Mouse (Mus musculus) hindbrain, embryonic 15.5 days (tissue): ENCODE results near the gene Abhd16b. TPM values are rescaled to one million over a fixed set of nuclear protein-coding genes. Genes with fewer than 3 reads are reported as not detected.

Experiments
- ATAC-seq: fragments of 200-750 bp; cut with Nextera tagmentation; 2 replicates; pipeline ENCODE4 v1.8.0; 2017; ENCODE audit warnings: low read depth, moderate number of reproducible peaks, moderate TSS enrichment; ENCODE audit not compliant: low FRiP score
- H3K27ac ChIP-seq: fragments of 300-500 bp; sonication (generic); replicated peaks from 2 replicates; pipeline ENCODE4 v1.5.1; 2015; ENCODE audit warnings: mild to moderate bottlenecking, inconsistent platforms
- H3K27me3 ChIP-seq: fragments of 300-500 bp; sonication (generic); 2 replicates; pipeline ENCODE4 v1.6.1; 2015; ENCODE audit warnings: control low read depth, inconsistent platforms
- H3K36me3 ChIP-seq: fragments of 300-500 bp; sonication (generic); 2 replicates; pipeline ENCODE4 v1.6.1; 2015; ENCODE audit warnings: control low read depth, inconsistent platforms
- H3K4me1 ChIP-seq: fragments of 300-500 bp; sonication (generic); replicated peaks from 2 replicates; pipeline ENCODE4 v1.6.1; 2015; ENCODE audit warnings: control low read depth, inconsistent platforms
- H3K4me2 ChIP-seq: fragments of 300-500 bp; sonication (generic); 2 replicates; pipeline ENCODE4 v1.6.1; 2015; ENCODE audit warnings: moderate library complexity, mild to moderate bottlenecking, inconsistent platforms
- H3K4me3 ChIP-seq: fragments of 300-500 bp; sonication (generic); 2 replicates; pipeline ENCODE4 v1.5.1; 2015; ENCODE audit warnings: mild to moderate bottlenecking, inconsistent platforms
- H3K9ac ChIP-seq: fragments of 300-500 bp; sonication (generic); 2 replicates; pipeline ENCODE4 v1.6.1; 2015; ENCODE audit warnings: inconsistent platforms
- H3K9me3 ChIP-seq: fragments of 300-500 bp; sonication (generic); 2 replicates; pipeline ENCODE4 v1.6.1; 2016; ENCODE audit warnings: control low read depth, inconsistent platforms
- WGBS: fragments of 180-500 bp; shearing (Covaris S2); methylation state at CpG from one replicate; pipeline ENCODE4 v1.1.7; 2015; 5-methylcytosine and 5-hydroxymethylcytosine counted together
- polyA plus RNA-seq: library from polyadenylated mRNA; unstranded; fragments of >200 nt; fragmentation: Nextera tagmentation; extraction: Ambion mirVana; gene quantifications from 2 replicates; pipeline ENCODE4 v1.2.1, GENCODE M21; 2015

The Abhd16b gene
- polyA plus RNA-seq, result 0.17 TPM in 1 of 2 replicates, not detected in the other

DNA sequence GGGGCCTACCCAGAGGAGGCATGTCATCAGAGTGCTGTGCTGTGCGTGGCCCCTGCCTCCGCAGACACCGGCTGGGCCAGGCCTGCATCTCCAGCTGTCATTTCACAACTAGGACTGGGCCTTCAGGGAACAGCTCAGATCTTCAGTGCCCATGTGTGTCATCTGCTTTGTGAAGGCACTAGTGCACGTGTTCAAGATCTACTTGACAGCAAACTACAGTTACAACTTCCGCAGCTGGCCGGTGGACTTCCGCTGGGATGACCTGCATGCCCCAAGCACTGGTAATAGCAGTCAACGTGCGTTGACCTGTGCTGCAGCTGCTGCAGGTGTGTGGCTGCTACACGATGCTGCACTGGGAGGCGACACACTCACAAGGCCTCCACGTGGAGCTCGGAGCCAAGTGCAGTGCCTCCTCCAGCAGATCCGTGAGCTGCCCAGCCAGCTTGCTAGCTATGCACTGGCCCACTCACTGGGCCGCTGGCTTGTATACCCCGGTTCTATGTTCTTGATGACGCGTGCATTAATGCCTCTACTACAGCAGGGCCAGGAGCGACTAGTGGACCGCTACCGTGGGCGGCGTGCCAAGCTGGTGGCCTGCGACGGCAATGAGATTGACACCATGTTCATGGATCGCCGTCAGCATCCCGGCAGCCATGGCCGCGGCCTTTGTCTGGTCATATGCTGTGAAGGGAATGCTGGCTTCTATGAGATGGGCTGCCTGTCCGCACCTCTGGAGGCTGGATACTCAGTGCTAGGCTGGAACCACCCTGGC is at the start of gene Abhd16b:
Gene Abhd16b, plus strand, starts transcription at position 51 of the 772 bp plus-strand sequence.
- no peak within 1 kb of the TSS for H3K4me3 ChIP-seq
- H3K27me3 ChIP-seq, result no peaks in the 10 kb centered on the region
- peaks cover 14% of the 10 kb centered on the region for H3K4me1 ChIP-seq
- WGBS, result 81% methylated on average over 31 of the region's 31 CpGs
- H3K36me3 ChIP-seq, result no peaks in the 10 kb centered on the region
- ATAC-seq, result no peak
- H3K9ac ChIP-seq, result no peak within 1 kb of the TSS
- no peak within 1 kb of the TSS for H3K4me2 ChIP-seq
- no peaks in the 10 kb centered on the region for H3K9me3 ChIP-seq
- no peak within 1 kb of the TSS for H3K27ac ChIP-seq

DNA sequence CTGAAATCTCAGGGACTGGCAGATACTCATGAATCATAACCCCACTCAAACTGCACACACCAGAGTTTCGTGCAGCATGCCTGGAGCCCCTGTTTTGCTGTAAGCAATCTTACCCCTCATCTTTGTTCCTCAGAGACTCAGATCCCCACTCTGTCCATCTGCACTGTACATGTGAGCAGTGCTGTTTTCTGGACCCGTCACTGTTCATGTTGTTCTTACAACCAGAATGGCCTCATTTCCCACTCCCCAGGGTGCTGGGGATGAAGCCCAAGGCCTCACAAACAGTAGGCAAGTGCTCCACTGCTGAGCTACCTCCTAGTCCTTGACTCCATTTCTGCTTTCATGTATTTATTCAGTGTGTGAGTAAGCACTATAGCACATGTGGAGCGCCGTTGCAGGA is 40.8 kb upstream of the Abhd16b start:
- WGBS, result 69% methylated on average over 4 of the region's 4 CpGs
- Histone ChIP-seq H3K36me3 (no peaks in the 10 kb centered on the region), H3K9me3 (no peaks in the 10 kb centered on the region), H3K27me3 (no peaks in the 10 kb centered on the region; the same call in 1 of the 2 replicates), H3K9ac (no peak overlapping the region), H3K4me1 (peaks cover 6% of the 10 kb centered on the region; the same call in 1 of the 2 replicates), H3K4me2 (no peak overlapping the region), H3K4me3 (no peak overlapping the region), H3K27ac (no peak overlapping the region)
- ATAC-seq, result no peak

DNA sequence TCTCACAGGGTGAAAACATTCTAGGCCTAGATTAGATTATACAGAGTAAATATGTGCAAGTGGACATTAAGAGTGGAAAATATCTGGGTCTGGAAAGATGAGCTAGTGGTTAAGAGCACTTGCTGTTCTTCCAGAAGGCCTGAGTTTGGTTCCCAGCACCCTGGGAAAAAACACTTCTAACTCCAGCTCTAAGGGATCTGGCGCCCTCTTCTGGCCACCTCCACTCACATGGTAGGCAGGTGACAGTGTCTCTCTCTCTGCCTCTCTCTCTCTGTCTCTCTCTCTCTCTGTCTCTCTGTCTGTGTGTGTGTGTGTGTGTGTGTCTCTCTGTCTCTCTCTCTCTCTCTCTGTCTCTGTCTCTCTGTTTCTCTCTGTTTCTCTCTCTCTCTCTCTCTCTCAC is 39.7 kb upstream of the Abhd16b start:
- Histone ChIP-seq H3K27me3 (no peaks in the 10 kb centered on the region; the same call in 1 of the 2 replicates), H3K4me1 (peaks cover 16% of the 10 kb centered on the region), H3K36me3 (no peaks in the 10 kb centered on the region), H3K4me3 (no peak overlapping the region), H3K9me3 (no peaks in the 10 kb centered on the region), H3K4me2 (no peak overlapping the region), H3K9ac (no peak overlapping the region), H3K27ac (no peak overlapping the region)
- 44% methylated on average over 1 of the region's 1 CpGs for WGBS
- ATAC-seq, result no peak

DNA sequence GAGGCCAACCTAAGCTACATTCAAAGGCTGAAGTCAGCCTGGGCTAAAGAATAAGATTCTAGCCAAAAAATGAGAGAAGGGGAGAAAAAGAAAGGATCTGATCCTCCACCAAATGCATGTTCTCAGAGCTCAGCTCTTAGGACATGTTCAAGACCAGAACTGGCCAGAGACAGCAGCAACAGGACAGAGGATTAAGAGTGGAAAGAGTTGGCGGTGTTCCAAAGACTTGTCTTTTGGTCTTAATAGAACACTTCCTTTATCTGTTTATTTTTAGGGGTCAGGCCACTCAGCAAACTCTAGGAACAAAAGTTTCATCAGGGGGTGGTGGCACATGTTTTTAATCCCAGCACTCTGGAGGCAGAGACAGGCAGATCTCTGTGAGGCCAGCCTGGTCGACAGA is 37.1 kb upstream of the Abhd16b start:
- Histone ChIP-seq H3K4me1 (peaks cover 30% of the 10 kb centered on the region), H3K9me3 (no peaks in the 10 kb centered on the region), H3K27me3 (no peaks in the 10 kb centered on the region; the same call in 1 of the 2 replicates), H3K4me2 (no peak overlapping the region), H3K9ac (no peak overlapping the region), H3K4me3 (no peak overlapping the region), H3K36me3 (no peaks in the 10 kb centered on the region), H3K27ac (no peak overlapping the region)
- no peak for ATAC-seq
- 83% methylated on average over 2 of the region's 2 CpGs for whole genome bisulfite sequencing

DNA sequence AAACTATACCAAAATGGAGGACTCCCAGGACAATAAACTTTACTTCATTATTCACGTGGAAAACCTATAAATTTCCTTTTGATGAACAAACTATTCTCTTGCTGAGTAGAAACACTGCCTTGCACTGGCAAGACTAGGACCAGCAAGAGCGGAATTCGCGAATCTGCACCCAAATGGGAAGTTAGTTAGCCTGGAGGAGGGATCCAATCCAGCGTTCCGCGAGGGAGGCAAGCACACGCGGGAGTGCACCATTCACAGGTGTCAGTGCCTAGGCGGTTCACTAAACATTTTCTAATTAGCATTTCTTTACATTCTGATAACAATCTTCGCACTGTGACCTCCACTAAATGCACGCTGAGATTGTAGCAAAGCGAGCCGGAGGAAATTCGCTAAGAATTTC is 35.2 kb upstream of the Abhd16b start:
- Histone ChIP-seq H3K9ac (peak overlapping the region; percentile 84), H3K27me3 (no peaks in the 10 kb centered on the region; the same call in 1 of the 2 replicates)
- 2% methylated on average over 15 of the region's 15 CpGs for WGBS

DNA sequence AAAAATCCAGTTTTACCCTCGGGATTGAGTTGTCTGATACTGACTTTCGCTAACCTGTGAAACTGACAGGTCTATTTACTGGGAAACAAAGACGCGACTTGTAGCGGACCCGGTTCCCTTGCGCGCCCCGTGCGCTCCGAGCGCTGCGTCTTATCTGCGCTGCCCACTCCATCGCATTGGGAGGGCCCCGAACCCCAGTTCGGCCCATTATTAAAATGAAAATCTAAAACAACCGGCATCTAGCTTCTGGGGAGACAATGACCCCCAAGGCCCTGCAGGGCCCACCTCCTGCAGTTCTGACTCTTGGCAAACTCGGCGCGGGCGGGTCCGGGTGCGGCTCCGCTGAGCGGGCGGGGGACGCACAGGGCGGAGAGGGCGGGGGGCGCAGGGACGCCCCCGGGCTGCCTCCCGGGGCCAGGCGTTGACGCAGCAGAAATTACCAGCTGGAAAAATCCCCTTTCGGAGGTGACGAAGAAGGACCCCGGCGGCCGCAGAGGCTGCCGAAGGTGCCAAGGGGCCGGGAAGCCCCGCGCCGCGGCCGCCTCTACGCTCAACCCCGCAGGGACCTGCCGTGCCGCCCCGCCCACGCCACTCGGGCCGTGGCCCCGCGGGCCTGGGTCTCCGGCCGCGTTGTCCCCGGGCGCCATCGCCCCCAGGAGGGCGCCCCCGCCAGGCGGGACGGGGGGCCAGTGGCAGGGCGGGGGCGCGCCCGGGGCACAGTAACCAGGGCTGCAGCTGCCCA is 34.4 kb upstream of the Abhd16b start:
- Histone ChIP-seq H3K4me3 (peak overlapping the region; percentile 81), H3K9me3 (no peaks in the 10 kb centered on the region), H3K27me3 (no peaks in the 10 kb centered on the region; the same call in 1 of the 2 replicates), H3K27ac (peak overlapping the region; percentile 72), H3K9ac (peak overlapping the region; percentile 84), H3K4me1 (peaks cover 40% of the 10 kb centered on the region), H3K36me3 (no peaks in the 10 kb centered on the region), H3K4me2 (peak overlapping the region; percentile 98)
- under 1% methylated on average over 55 of the region's 72 CpGs for WGBS
- 0 out of 2 replicates have a peak, but pooled peaks have one; percentile 1 for ATAC-seq

More for the DNA sequence above, 35.2 kb upstream of the Abhd16b start:
- Histone ChIP-seq H3K36me3 (no peaks in the 10 kb centered on the region), H3K4me3 (peak overlapping the region; percentile 81), H3K27ac (no peak overlapping the region), H3K9me3 (no peaks in the 10 kb centered on the region), H3K4me1 (peaks cover 33% of the 10 kb centered on the region), H3K4me2 (peak overlapping the region; percentile 98)
- ATAC-seq, result no peak

DNA sequence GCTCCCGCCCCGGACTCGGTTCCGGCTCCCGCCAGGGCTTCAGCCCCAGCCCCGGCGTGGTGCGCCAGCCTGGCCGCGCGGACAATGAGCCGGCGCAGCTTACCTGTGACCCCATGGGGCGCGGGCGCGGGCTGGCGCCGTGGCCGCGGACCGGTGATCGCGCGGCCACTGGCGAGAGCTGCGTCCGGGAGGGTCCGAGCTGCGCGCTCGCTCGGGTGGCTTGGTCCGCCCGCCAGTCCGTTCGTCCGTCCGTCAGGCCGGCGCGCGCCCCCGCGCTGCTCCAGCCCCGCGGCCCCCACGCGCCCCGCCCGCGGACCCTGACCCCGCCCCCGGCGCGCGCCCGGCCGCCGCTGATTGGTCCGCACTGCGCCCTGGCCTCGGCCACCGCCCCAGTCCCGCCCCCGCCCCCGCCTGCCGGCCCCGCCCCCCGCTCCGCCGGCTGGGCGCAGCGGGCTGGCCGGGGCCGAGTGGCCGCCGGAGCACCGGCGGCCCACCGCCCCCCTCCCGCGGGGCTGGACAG is 33.8 kb upstream of the Abhd16b start, which contains the start of gene Zbtb46:
Gene Zbtb46, minus strand, starts transcription at position 274 of the 520 bp plus-strand sequence.
- under 1% methylated on average over 58 of the region's 83 CpGs for WGBS
- Histone ChIP-seq H3K9me3 (no peaks in the 10 kb centered on the region), H3K4me2 (peak within 1 kb of the TSS; percentile 98), H3K27me3 (no peaks in the 10 kb centered on the region; the same call in 1 of the 2 replicates), H3K4me3 (peak within 1 kb of the TSS; percentile 81), H3K4me1 (peaks cover 41% of the 10 kb centered on the region), H3K9ac (peak within 1 kb of the TSS; percentile 84), H3K27ac (peak within 1 kb of the TSS; percentile 72), H3K36me3 (no peaks in the 10 kb centered on the region)
- ATAC-seq, result peak; percentile 91

DNA sequence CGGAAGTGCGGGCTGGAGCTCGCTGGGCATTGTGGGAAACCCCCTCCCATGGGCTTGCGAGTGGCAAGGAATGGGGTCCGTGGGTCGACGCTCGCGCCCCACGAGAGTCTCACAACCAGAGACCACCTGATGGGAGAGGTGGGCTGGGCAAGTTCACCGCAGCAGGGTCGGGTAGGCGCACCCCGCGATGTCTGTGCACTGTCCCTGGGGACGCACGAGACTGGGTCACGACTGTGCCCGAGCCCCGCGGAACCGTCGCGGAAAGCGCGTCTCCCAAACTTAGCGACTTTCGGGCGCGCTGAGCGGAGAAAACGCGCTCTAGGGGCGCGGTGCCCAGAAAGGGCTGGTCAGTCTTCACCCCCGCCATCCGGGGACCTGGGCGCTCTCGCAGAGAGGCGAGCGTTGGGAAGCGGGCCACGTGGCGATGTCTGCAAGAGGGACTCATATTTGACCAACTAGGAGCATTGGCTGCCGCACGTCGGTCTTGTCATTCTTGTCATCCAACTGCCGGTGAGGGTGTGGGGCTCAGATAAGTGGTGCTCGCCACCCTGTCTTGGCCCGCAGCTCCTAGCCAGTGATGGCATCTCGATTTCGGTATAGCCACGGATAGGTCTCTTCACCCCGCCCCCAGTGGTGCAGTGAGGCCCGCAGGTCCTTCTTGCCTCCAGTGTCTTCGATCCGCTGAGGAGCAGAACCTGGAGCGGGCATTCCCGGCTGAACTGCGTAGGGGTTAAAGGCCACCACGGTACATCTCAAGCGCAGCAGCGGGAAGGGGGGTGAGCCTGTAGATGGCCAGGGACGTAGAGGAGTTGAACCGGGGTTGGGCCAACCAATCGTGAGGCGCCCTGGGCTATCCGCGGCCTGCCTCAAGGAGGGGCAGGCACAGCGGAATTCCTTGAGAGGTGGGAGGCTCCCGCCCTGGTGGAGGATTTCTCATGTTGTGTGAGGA is 33.1 kb upstream of the Abhd16b start:
- under 1% methylated on average over 62 of the region's 71 CpGs for WGBS
- ATAC-seq, result peak; percentile 20
- H3K27ac ChIP-seq, result peak overlapping the region; percentile 61
- no peaks in the 10 kb centered on the region for H3K36me3 ChIP-seq
- H3K4me3 ChIP-seq, result peak overlapping the region; percentile 81
- H3K27me3 ChIP-seq, result no peaks in the 10 kb centered on the region; the same call in 1 of the 2 replicates
- peak overlapping the region; percentile 50 for H3K9ac ChIP-seq
- H3K9me3 ChIP-seq, result no peaks in the 10 kb centered on the region
- H3K4me1 ChIP-seq, result peaks cover 41% of the 10 kb centered on the region
- H3K4me2 ChIP-seq, result peak overlapping the region; percentile 98

DNA sequence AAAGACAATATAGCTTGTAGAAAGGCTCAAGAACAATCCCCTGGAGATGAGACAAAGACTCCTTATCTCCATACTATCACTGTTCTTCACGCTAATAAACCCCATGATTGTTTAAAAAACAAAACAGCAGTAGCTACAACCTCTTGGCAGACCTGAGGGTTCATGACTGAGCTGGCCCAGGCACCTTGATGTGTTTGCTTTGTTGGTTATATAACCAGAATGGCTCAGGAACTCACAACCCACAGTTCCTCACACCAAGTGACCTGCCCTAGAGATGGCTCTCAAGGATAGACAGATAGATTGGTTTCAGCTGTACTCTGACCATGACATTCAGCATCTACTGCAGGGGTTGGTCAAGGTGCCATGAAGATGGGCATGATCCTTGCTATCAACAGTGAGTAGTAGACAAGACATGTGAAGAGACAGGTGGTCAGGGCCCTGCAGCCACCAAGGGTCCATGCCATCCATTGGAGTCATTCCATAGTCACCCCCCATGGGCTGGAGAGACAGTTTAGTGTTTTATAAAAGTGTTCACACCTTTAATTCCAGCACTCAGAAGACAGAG is 31.4 kb upstream of the Abhd16b start:
- Histone ChIP-seq H3K9me3 (no peaks in the 10 kb centered on the region), H3K4me2 (no peak overlapping the region), H3K27me3 (no peaks in the 10 kb centered on the region; the same call in 1 of the 2 replicates), H3K36me3 (no peaks in the 10 kb centered on the region), H3K4me3 (no peak overlapping the region), H3K9ac (no peak overlapping the region), H3K27ac (no peak overlapping the region), H3K4me1 (peaks cover 41% of the 10 kb centered on the region)
- WGBS, result 79% methylated on average over 1 of the region's 1 CpGs
- no peak for ATAC-seq

DNA sequence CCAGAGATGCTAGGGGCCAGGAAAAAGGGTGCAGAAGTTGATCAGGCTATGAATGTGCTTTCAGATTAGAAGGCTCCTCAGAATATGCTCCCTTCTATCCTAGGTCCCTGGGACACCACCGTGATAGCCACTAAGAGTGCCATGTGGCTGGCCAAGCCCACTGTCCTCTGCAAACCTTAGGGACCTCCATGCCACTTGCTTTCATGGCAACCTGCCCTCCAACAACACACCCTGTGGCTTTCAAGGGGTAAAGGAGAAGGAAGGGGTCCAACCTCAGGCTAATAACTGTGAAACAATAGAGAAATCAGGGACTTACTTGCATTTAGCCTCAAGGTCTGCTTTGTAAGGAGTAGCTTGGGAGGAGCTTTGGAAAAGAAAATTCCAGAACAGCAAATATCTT is 30.4 kb upstream of the Abhd16b start:
- H3K36me3 ChIP-seq, result no peaks in the 10 kb centered on the region
- H3K9ac ChIP-seq, result no peak overlapping the region
- 83% methylated on average over 1 of the region's 1 CpGs for WGBS
- 0 out of 2 replicates have a peak overlapping the region, but pooled peaks have one; percentile 27 for H3K27ac ChIP-seq
- H3K4me3 ChIP-seq, result no peak overlapping the region
- H3K4me2 ChIP-seq, result peak overlapping the region; percentile 13; the same call in 1 of the 2 replicates
- H3K27me3 ChIP-seq, result no peaks in the 10 kb centered on the region
- H3K9me3 ChIP-seq, result no peaks in the 10 kb centered on the region
- H3K4me1 ChIP-seq, result peaks cover 32% of the 10 kb centered on the region
- no peak for ATAC-seq
